Mouse (Mus musculus): ENCODE data around the gene Nat8f2.
"Not testable (repeated sequence)": the region's sequence is repeated elsewhere in the genome, so short reads cannot be mapped to it uniquely, and the experiment has no call there.

- TF ChIP-seq CTCF (IDR thresholded peaks at IDR 0.05; ENCODE audit: borderline replicate concordance, control insufficient read depth, extremely low read depth, insufficient read depth, low read length, poor library complexity); POLR2A (IDR thresholded peaks at IDR 0.05; ENCODE audit: control insufficient read depth, extremely low read depth, insufficient read depth, low read length, poor library complexity): not testable (repeated sequence)
Measured at GRCm38 (mm10) chr6:85866166-85866565, 2.8 kb downstream of the Nat8f2 start.
